Mouse (Mus musculus): ENCODE measurements around the gene Tbxa2r. TPM values are rescaled to one million over a fixed set of nuclear protein-coding genes. Genes with fewer than 3 reads are reported as not detected.
A peak's percentile ranks its signal among the peaks of the same experiment; 100 is the strongest.

Tbxa2r gene
- polyA plus RNA-seq, 1 experiment, result 0.16 TPM

- H3K36me3 ChIP-seq (ENCODE audit: control insufficient read depth, insufficient read depth), result peaks cover 7% of the 10 kb centered on the region
- peaks cover 12% of the 10 kb centered on the region for H3K27me3 ChIP-seq (ENCODE audit: control insufficient read depth, insufficient read depth, insufficient read length)
- peak within 1 kb of the TSS; percentile 36 for H3K4me2 ChIP-seq (ENCODE audit: low read depth)
- H3K79me2 ChIP-seq (ENCODE audit: control insufficient read depth, insufficient read depth), result no peaks in the 10 kb centered on the region
- H3ac ChIP-seq (ENCODE audit: control insufficient read depth, insufficient read length), result no peak within 1 kb of the TSS
- no peak for TF ChIP-seq SRF (IDR thresholded peaks at IDR 0.05; ENCODE audit: control insufficient read depth, insufficient read length, low read depth)
- peak in 1 of 3 experiments; percentile 1 for TF ChIP-seq MYOD1 (IDR thresholded peaks at IDR 0.05; ENCODE audit: control insufficient read depth in 1 of 3, insufficient read length in 2 of 3, low read depth in 2 of 3)
- no peak within 1 kb of the TSS for H3K4me3 ChIP-seq
Observed at GRCm38 (mm10) chr10:81342686-81343505, 14.4 kb downstream of the Tbxa2r start, which contains the start of gene Gipc3. Gipc3 (minus strand) TSS chr10:81343266.

- H3K27me3 ChIP-seq (ENCODE audit: control insufficient read depth, insufficient read depth, insufficient read length), result peaks cover 12% of the 10 kb centered on the region
- TF ChIP-seq MYOD1 (IDR thresholded peaks at IDR 0.05; ENCODE audit: control insufficient read depth in 1 of 3, insufficient read length in 2 of 3, low read depth in 2 of 3) (no peak), SRF (IDR thresholded peaks at IDR 0.05; ENCODE audit: control insufficient read depth, insufficient read length, low read depth) (no peak), E2F4 (IDR thresholded peaks at IDR 0.05; ENCODE audit: insufficient read depth) (no peak), MAX (IDR thresholded peaks at IDR 0.05; ENCODE audit: low read depth) (no peak), USF1 (IDR thresholded peaks at IDR 0.05; ENCODE audit: low read depth) (no peak), POLR2AphosphoS2 (IDR thresholded peaks at IDR 0.05; ENCODE audit: insufficient read length, low read depth) (no peak), POLR2A (IDR thresholded peaks at IDR 0.05; ENCODE audit: insufficient read length, low read depth) (no peak), MYOG (IDR thresholded peaks at IDR 0.05; ENCODE audit: control insufficient read depth in 1 of 3, insufficient read depth in 1 of 3, insufficient read length in 2 of 3, low read depth in 2 of 3) (no peak), TCF3 (IDR thresholded peaks at IDR 0.05; ENCODE audit: insufficient read length, low read depth) (no peak)
- no peak overlapping the region for H3ac ChIP-seq (ENCODE audit: control insufficient read depth, insufficient read length)
- no peaks in the 10 kb centered on the region for H3K79me2 ChIP-seq (ENCODE audit: control insufficient read depth, insufficient read depth)
- H3K4me2 ChIP-seq (ENCODE audit: low read depth), result no peak overlapping the region
- peaks cover 9% of the 10 kb centered on the region for H3K36me3 ChIP-seq (ENCODE audit: control insufficient read depth, insufficient read depth)
- H3K4me3 ChIP-seq, result no peak overlapping the region
Observed at GRCm38 (mm10) chr10:81344421-81345161, 16.1 kb downstream of the Tbxa2r start.

- Histone ChIP-seq H3K36me3 (ENCODE audit: control insufficient read depth, insufficient read depth) (peaks cover 9% of the 10 kb centered on the region), H3K27me3 (ENCODE audit: control insufficient read depth, insufficient read depth, insufficient read length) (peaks cover 12% of the 10 kb centered on the region), H3ac (ENCODE audit: control insufficient read depth, insufficient read length) (no peak overlapping the region), H3K79me2 (ENCODE audit: control insufficient read depth, insufficient read depth) (no peaks in the 10 kb centered on the region), H3K4me2 (ENCODE audit: low read depth) (no peak overlapping the region), H3K4me3 (no peak overlapping the region)
- TF ChIP-seq POLR2A (IDR thresholded peaks at IDR 0.05; ENCODE audit: insufficient read length, low read depth) (no peak), CEBPB (IDR thresholded peaks at IDR 0.05; ENCODE audit: insufficient read depth, poor library complexity, severe bottlenecking) (no peak), POLR2AphosphoS2 (IDR thresholded peaks at IDR 0.05; ENCODE audit: insufficient read length, low read depth) (peak; percentile 44)
Observed at GRCm38 (mm10) chr10:81345162-81345534, 16.6 kb downstream of the Tbxa2r start.

GRCm38 (mm10) chr10:81346453-81347067, 18.0 kb downstream of the Tbxa2r start:
- Histone ChIP-seq H3K36me3 (ENCODE audit: control insufficient read depth, insufficient read depth) (peaks cover 9% of the 10 kb centered on the region), H3ac (ENCODE audit: control insufficient read depth, insufficient read length) (no peak overlapping the region), H3K4me3 (no peak overlapping the region), H3K79me2 (ENCODE audit: control insufficient read depth, insufficient read depth) (no peaks in the 10 kb centered on the region), H3K27me3 (ENCODE audit: control insufficient read depth, insufficient read depth, insufficient read length) (peaks cover 12% of the 10 kb centered on the region), H3K4me2 (ENCODE audit: low read depth) (no peak overlapping the region)
- peak; percentile 41 for TF ChIP-seq POLR2AphosphoS2 (IDR thresholded peaks at IDR 0.05; ENCODE audit: insufficient read length, low read depth)
- TF ChIP-seq CEBPB (IDR thresholded peaks at IDR 0.05; ENCODE audit: insufficient read depth, poor library complexity, severe bottlenecking), result no peak
- TF ChIP-seq USF1 (IDR thresholded peaks at IDR 0.05; ENCODE audit: low read depth), result no peak
- no peak for TF ChIP-seq SRF (IDR thresholded peaks at IDR 0.05; ENCODE audit: control insufficient read depth, insufficient read length, low read depth)

- Histone ChIP-seq H3K79me2 (ENCODE audit: control insufficient read depth, insufficient read depth) (no peaks in the 10 kb centered on the region), H3K36me3 (ENCODE audit: control insufficient read depth, insufficient read depth) (peaks cover 9% of the 10 kb centered on the region), H3K27me3 (ENCODE audit: control insufficient read depth, insufficient read depth, insufficient read length) (no peaks in the 10 kb centered on the region), H3K4me3 (peak overlapping the region; percentile 69), H3ac (ENCODE audit: control insufficient read depth, insufficient read length) (peak overlapping the region; percentile 29), H3K4me2 (ENCODE audit: low read depth) (peak overlapping the region; percentile 100)
- TF ChIP-seq MYOD1 (IDR thresholded peaks at IDR 0.05; ENCODE audit: control insufficient read depth in 1 of 3, insufficient read length in 2 of 3, low read depth in 2 of 3), result no peak
- no peak for TF ChIP-seq REST (IDR thresholded peaks at IDR 0.05; ENCODE audit: insufficient read depth, insufficient read length)
- no peak for TF ChIP-seq POLR2A (IDR thresholded peaks at IDR 0.05; ENCODE audit: insufficient read length, low read depth)
- TF ChIP-seq MAX (IDR thresholded peaks at IDR 0.05; ENCODE audit: low read depth), result no peak
- no peak for TF ChIP-seq USF1 (IDR thresholded peaks at IDR 0.05; ENCODE audit: low read depth)
- TF ChIP-seq TCF12 (IDR thresholded peaks at IDR 0.05; ENCODE audit: insufficient read depth, poor library complexity, severe bottlenecking), result no peak
- no peak for TF ChIP-seq MYOG (IDR thresholded peaks at IDR 0.05; ENCODE audit: control insufficient read depth in 1 of 3, insufficient read depth in 1 of 3, insufficient read length in 2 of 3, low read depth in 2 of 3)
- no peak for TF ChIP-seq POLR2AphosphoS2 (IDR thresholded peaks at IDR 0.05; ENCODE audit: insufficient read length, low read depth)
Observed at GRCm38 (mm10) chr10:81349146-81349545, 20.6 kb downstream of the Tbxa2r start.
